Mouse (Mus musculus) large intestine, adult 2 months (tissue): ENCODE data around the gene Eif4g1. TPM values are rescaled to one million over a fixed set of nuclear protein-coding genes. Genes with fewer than 3 reads are reported as not detected.
"Not testable (repeated sequence)": the region's sequence is repeated elsewhere in the genome, so short reads cannot be mapped to it uniquely, and the experiment has no call there.

Experiments
- DNase-seq: peaks from one replicate; pipeline ENCODE4 v3.0.0-alpha.2; 2012; ENCODE audit warnings: low read depth, low spot score
- WGBS: fragments of 180-500 bp; shearing (Covaris S2); methylation state at CpG from one replicate; pipeline ENCODE4 v1.1.7; 2018; 5-methylcytosine and 5-hydroxymethylcytosine counted together
- polyA plus RNA-seq: library from polyadenylated mRNA; depleted of rRNA; stranded (reverse); fragments of >200 nt; gene quantifications from 2 replicates; pipeline ENCODE4 v1.2.3, GENCODE M21; 2012; rRNA removed

Eif4g1 gene
- polyA plus RNA-seq = 150 and 288 TPM in 2 replicates

GRCm38 (mm10) chr16:20668013-20668412, at the start of gene Eif4g1:
TSS of gene Eif4g1 (plus strand) at chr16:20668313.
- 97% methylated on average over 6 of the region's 6 CpGs for WGBS
- not testable (repeated sequence) for DNase-seq

GRCm38 (mm10) chr16:20619541-20620398, 48.3 kb upstream of the Eif4g1 start:
- 5% methylated on average over 79 of the region's 83 CpGs for WGBS
- no peak for DNase-seq

GRCm38 (mm10) chr16:20620399-20620735, 47.7 kb upstream of the Eif4g1 start:
- no peak for DNase-seq
- under 1% methylated on average over 9 of the region's 9 CpGs for WGBS

DNA sequence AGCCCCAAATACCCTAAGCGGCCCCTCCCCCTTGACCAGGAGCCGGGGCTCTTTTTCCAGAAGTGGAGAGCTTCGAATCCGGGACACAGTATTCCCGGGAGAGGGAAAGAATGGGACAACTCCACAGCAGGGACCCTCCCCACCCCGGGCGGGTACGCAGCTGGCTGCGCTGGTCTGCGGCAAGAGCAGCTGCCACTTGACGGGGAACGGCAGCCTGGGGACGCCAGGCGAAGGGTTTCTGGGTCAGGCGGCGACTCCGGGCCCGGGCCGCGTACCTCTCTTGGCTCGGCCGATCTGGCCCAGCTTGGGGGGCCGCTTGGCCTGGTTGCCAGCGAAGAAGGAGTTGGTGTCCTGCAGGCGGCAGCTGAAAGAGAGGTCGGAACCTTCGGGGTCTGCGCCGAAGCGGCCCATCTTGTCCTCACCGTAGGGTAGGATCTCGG, 47.3 kb upstream of the Eif4g1 start:
- no peak for DNase-seq
- under 1% methylated on average over 32 of the region's 32 CpGs for WGBS

GRCm38 (mm10) chr16:20621191-20621990, 46.7 kb upstream of the Eif4g1 start, which contains the start of gene Camk2n2:
TSS of gene Camk2n2 (minus strand) at chr16:20621287.
- DNase-seq = no peak
- under 1% methylated on average over 77 of the region's 92 CpGs for WGBS

DNA sequence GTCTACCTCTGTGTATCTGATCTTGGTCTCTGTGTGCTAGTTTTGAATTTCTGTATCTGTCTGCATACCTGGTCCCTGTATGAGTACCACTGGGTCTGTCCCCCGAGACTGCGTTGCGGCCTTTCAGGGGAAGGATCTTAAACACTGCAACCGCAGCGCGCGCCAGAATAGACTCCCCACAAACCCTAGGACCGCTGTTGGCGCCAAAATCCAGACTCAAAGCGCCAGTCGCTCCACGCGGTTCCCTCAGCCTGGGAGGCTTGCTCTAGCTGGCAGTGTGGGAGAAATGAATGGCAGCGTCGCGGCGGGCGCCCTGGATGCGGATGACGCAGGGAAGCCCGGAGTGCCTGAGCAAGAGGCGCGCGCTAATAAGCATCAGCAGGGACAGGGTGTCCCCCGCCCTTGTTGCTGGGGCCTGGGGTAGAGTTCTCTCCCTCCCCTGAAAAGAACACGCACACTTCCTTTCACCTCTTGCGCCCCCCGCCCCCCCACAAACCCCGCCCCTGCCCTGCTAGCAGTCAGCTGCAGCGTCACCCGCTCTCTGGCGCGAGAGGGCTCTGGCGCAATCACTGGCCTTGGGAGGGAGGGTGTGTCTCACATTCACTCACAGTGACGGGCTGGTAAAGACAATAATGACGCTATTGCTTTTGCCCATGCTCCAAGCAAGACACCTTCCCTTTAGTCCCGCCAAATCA, 46.0 kb upstream of the Eif4g1 start:
- DNase-seq = no peak
- under 1% methylated on average over 37 of the region's 37 CpGs for whole genome bisulfite sequencing

- 48% methylated on average over 2 of the region's 2 CpGs for WGBS
- DNase-seq = no peak
Measured at GRCm38 (mm10) chr16:20623211-20623610, 44.9 kb upstream of the Eif4g1 start.

DNA sequence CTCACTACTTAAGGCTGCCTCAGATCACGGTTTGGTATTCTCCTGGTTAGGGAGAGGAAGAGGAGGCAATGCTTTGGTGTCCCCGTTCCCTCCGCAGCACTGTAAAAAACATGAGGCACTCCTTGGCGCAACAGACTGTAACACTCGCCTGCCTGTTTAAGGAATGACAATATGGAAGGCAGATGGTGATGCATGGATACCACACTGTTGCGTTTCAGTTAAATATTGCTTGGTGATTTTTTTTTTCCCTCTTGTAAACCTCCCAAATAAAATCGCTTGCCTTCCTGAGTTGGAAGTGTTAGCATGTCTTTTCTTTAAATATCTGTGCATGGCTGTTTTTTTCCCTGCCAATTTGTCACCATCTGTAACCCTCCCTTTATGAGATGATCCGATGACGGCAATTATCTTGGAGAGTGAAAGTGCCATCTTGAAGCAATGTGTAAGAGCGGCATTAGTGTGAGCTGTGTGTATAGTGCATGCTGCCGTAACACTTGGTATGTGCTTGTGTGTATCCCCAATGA, 39.2 kb upstream of the Eif4g1 start:
- no peak for DNase-seq
- 58% methylated on average over 11 of the region's 11 CpGs for WGBS

DNA sequence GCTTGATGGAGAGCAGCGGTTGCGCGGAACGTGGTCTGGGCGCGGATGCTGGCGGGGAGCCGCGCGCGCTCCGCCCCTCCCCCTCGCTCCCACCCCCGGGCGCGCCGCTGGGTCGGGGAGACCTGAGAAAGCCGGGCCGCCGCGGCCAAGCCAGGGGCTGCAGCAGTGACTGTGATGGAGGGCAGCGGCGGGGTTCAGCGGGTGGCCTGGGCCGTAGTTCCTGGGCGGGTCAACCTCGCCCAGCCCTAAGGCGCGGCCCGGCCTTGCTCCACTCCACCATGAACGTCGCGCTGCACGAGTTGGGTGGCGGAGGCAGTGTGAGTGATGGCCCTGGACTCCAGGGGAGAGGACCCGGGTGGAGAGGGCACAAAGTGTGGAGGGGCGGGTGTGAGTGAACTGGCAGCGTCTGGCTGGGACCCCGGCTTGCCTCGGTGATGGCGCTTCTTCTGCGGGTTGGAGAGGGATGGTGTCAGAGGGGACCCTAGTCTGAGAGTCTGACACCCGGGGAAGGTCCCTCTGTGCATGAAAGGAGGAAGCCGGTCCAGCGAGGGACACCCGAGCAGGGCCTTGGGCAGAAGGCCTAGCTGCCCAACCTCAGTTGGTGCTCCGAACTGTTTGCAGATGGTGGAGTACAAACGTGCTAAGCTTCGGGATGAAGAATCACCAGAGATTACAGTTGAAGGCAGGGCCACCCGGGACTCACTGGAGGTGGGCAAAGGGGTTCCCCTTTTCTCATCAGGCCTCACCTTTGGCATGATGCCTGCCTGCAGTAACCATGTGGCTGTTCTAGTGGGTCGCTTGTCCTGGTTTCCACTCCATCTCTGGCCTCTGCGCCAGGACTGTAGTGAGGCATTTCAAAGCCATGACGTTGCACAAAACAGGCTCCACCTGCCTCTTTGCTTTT, 38.1 kb upstream of the Eif4g1 start, which contains the start of gene Ece2:
Ece2 (plus strand) TSS at position 98 of the 904 bp plus-strand sequence.
- 8% methylated on average over 54 of the region's 54 CpGs for WGBS
- no peak for DNase-seq

DNA sequence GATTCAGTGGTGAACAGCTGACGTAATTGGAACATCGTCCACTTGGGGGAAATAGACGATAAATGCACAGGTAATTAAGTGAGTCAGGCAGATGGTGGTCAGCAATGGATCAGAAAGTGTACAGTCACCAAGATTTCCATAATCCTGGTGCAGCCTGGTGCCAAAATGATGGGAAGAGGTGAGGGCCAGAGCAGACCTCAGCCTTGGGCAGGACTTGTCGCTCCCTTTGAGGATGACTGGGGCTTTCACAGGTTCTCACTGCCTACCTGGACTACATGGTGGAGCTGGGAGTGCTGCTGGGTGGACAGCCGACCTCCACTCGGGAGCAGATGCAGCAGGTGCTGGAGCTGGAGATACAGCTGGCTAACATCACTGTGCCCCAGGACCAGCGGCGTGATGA, 30.7 kb upstream of the Eif4g1 start:
- DNase-seq = no peak
- WGBS = 61% methylated on average over 8 of the region's 8 CpGs

DNA sequence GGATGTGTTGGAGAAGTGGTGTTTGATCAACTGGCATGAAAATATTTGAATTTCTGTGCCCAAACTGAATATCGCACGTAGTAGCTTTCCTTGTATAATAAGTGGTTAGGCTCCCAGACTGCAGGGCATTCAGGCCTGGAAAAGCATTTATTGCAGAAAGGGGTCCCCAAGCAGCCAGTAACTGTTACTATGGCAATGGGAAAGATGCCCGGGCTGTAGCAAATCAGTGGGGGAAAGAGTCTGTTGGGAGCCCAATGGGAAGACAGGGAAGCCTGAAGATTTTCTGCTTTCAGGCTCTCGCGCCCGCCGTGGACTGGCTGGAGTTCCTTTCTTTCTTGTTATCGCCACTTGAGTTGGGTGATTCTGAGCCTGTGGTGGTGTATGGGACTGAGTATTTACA, 29.7 kb upstream of the Eif4g1 start:
- DNase-seq = no peak
- WGBS = 76% methylated on average over 8 of the region's 8 CpGs

DNA sequence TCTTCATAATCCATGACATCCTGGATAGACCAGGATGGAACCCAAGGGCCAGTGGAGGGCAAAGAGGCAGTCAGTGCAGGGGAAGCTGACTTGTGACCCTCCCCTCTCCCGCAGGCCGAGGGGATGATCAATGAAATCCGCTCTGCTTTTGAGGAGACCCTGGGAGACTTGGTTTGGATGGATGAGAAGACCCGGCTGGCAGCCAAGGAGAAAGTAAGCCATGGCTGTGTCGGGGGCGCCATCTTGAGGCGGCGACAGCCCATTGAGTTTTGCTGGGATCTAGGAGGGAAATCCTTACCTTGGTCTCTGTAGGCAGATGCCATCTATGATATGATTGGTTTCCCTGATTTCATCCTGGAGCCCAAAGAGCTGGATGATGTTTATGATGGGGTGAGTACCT, 26.0 kb upstream of the Eif4g1 start:
- 2% methylated on average over 8 of the region's 8 CpGs for WGBS
- DNase-seq = no peak

GRCm38 (mm10) chr16:20643911-20644310, 24.2 kb upstream of the Eif4g1 start:
- DNase-seq = no peak
- 76% methylated on average over 7 of the region's 7 CpGs for WGBS

DNA sequence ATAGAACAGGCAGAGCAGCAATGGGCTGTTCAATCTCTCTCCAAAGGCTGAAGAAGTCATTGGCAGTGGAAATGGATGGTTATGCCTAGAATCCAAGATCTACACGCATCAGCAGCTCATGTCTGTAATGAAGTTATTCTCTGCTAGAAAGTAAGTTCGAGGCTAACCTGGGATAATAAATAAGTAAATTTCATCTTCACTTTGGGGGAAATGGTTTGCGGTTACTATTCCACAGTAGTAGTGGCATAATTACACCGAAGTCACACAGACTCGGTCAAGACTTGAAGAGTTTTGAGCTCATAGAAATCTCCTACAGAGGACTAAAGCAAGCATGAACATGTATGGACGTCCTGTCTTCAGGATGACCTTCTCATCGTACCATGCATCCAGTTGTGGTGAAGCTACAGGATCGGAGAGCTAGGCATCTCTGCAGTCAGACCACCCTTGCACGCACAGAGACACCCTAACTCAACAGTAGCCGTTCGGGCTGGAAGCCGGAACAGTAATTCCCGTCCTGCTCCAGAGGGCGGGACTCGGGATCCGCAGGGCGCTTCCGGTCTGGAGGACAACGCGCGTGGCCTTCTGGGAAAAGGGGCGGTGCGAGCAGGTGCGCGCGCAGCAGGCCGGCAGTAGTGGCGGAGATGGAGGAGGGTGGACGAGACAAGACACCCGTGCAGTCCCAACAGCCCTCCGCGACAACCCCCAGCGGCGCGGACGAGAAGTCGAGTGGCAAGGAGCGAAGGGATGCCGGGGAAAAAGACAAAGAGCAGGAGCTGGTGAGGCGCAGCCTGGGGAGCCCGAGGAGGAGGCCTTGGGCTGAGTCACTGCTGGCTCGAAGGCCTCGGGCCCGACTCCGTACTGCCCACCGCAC, 16.8 kb upstream of the Eif4g1 start, which contains the start of gene Psmd2:
Psmd2 (plus strand) TSS at position 577 of the 871 bp plus-strand sequence.
- under 1% methylated on average over 46 of the region's 46 CpGs for WGBS
- no peak for DNase-seq

DNA sequence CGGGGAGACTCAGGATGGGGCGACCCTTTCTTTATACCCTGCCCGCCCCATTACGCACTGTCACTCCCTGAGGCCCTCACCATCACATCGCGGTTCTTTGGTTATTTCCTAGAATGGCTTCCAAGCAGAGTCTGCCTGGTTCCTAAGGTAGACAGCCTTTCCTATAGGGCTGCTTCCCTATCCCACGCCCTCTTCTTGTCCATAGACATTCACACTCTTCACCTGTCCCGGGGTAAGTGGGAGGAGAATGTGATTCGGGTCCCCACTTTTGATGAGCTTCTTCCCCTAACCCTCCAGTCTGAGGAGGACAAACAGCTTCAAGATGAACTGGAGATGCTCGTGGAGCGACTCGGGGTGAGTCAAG, 16.2 kb upstream of the Eif4g1 start:
- DNase-seq = no peak

DNA sequence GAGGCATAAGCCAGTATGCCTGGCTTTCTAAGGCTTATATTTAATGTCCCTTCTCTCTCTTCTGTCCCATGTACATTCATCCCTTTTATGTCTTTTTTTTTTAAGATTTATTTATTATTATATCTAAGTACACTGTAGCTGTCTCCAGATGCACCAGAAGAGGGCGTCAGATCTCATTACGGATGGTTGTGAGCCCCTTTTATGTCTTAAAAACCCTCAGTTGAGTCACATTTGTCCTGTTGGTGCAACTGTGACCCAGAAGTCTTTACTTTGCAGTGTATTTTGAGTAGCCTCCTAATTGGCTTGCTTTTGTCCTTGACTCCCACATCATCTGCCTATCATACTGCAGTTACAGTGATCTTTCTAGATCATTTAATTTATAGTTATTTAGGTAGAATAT, 14.8 kb upstream of the Eif4g1 start:
- no peak for DNase-seq
- WGBS = 44% methylated on average over 2 of the region's 2 CpGs

More for the DNA sequence above, 16.2 kb upstream of the Eif4g1 start:
- WGBS = 5% methylated on average over 12 of the region's 12 CpGs

DNA sequence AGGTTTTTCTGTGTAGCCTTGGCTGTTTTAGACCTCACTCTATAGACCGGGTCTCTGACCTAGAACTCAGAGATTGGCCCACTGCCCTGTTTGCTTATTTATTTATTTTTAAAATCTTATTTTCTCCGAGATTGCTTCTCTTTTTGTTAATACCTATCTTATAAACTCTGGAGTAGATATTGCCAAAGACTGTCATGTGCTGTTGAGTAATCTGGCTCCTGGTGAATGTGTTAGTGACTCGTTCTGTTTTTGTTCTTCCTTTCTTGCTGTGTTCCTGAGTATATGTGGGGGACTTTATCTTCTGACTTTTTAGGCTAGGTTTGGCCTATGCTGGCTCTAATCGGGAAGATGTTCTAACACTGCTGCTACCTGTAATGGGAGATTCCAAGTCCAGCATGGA, 10.5 kb upstream of the Eif4g1 start:
- DNase-seq = no peak
- 83% methylated on average over 4 of the region's 4 CpGs for WGBS

- no peak for DNase-seq
- WGBS = 84% methylated on average over 3 of the region's 3 CpGs
Measured at GRCm38 (mm10) chr16:20670291-20670690, 2.2 kb downstream of the Eif4g1 start.
